Mouse (Mus musculus): Measurements from ENCODE around the gene A930004D18Rik.
"Not testable (repeated sequence)": the region's sequence is repeated elsewhere in the genome, so short reads cannot be mapped to it uniquely, and the experiment has no call there.

Gene A930004D18Rik

DNA sequence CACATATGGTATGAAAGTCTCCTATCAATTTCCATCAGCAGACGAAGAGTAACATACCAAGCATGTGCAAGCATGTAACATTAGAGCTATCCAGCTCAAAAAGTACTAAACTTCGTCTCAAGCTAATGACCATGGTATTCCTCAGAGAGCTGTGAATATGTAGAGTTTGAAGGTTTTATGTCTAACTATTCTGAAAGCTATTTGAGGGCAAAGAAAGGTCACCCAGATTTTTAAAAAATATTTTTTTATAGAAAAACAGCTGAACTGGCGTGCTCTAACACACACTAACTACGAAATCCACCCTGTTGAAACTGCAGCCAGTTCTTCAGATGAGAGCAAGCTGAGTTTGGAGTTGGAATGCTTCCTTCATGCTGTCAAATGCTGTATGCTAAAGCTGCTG is 33.3 kb downstream of the A930004D18Rik start:
- DNase-seq = no peak

DNA sequence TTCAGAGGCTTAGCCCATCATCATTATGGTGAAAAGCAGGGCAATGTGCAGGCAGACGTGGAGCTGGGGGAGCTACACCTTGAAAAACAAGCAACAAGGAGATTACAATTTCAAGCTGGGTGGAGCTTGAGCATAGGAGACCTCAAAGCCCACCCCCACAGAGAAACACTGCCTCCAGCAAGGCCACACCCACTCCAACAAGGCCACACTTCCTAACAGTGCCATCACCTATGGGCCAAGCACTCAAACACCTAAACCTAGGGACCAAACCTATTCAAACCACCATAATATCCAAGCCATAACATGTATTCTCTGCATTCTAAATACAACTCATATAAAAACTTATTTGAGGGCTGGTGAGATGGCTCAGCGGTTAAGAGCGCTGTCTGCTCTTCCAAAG is 35.2 kb downstream of the A930004D18Rik start:
- DNase-seq = no peak

DNA sequence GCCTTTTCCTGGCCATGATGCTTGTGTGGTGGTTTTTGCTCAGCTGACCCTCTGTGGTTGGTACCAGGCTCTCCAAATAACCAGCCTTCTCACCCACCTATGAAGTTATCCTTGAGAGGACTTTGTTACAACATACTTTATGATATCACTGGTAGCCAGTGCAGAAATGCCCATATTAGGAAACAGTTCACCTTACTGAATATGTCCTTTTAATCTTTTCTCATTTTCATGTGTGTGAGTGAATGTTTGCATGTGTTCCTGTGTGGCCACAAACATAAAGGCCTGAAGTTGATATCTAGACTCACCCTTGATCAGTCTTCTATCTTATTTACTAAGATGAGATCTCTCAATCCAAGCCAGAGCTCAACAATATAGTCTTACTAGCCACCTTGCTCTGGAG is 40.7 kb downstream of the A930004D18Rik start, which contains the start of gene H2al2a:
Gene H2al2a, minus strand, starts transcription at position 101 of the 400 bp plus-strand sequence.
- no peak for DNase-seq

DNA sequence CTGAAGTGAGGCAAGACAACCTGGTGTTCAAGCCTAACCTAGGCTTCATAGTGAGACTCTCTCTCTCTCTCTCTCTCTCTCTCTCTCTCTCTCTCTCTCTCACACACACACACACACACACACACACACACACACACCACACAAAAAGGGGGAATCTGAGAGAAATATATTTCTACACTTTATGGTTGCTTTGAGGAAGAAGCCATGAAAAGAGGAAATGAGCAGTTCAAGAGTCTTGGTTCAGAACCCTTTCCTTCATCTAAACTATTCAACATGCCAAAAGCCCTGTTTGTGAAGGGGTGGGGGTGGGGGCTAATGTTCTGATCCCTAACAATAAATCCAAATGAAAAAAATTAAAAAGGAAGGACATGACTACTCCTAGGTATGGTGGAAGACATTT is 48.0 kb downstream of the A930004D18Rik start:
- no peak for DNase-seq

DNA sequence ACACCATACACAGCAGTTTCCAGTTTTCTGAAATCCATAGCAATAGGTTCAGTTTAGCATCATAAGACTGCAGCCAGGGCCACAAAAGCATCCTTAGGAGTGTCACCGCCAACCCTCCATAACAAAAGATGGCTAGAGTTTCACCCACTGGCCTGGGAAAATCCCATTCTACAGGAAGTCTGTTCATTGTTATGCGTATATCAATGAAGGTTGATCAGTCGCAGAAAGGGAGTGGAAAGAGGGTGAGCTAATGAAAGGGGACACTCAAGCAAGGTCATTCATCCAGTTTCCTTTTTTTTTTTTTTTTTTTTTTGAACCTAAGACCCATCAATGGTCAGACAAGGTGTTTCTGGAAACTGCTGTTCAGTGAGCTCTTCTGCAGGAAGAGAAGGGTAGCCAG is 48.4 kb downstream of the A930004D18Rik start:
- DNase-seq = no peak

DNA sequence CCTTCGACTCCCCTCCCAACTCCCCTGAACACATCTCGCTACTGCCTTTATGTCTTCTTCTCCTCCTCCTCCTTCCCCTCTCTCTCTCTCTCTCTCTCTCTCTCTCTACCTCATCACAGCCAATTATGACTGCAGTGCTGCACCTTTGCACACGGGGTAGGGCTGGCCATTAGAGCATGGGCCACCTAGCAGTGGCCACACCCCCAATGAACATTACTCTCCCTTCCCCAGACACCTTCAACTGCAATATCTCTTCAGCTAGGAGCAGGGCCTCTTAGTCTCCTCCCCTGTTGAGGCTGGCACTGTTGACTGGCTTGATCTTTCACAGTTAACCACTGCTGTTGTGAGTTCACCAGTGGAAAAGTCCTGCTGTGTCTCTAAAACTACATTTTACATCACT is 50.8 kb downstream of the A930004D18Rik start:
- no peak for DNase-seq

DNA sequence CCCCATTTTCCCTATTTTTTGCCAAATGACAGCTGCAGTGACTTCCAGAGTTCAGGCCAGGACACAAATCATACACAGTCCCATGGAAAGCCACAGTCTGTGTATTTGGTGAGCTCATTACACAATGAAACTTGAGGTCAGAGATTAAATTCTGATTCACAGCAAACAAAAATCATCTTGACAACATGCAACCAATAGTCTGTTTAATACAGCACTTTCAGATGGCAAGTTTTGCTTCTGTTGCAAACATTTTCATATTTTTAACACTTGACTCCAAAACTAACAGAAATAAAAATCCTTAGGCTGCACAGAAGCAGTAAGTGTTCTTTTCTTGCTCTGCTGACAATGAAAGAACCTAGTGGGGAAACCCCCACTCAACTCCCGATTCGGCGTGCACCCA is 52.8 kb downstream of the A930004D18Rik start:
- DNase-seq = no peak

DNA sequence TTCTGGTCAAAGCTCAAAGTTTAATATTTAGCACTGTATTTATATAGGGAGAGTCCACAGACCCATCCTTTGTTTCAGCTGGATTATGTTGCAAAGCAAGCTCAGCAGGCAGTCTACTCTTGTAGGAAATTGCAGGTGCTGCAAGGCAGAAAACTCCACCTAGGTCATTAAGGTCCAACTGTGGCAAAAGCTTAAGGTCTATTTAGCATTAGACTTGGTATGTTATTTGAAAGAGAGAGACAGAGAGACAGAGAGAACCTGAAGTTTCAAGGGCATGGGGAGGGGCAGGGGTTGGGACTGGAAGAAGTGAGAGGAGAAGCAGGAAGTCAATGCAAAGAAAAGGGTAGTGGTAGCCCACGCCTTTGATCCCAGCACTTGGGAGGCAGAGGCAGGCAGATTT is 54.8 kb downstream of the A930004D18Rik start:
- DNase-seq = no peak

DNA sequence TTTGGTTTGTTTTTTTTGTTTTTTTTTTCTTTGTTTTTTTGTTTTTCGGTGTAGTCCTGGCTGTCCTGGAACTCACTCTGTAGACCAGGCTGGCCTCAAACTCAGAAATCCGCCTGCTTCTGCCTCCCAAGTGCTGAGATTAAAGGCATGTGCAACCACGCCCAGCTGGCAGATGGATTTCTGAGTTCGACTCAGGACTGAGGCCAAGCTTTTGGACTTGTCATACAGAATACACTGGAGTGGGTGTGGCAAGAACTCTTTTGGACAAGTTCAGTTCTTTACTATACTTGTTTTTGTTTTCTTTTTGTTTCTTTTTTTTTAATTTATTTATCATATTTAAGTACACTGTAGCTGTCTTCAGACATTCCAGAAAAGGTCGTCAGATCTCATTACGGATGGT is 58.8 kb downstream of the A930004D18Rik start:
- no peak for DNase-seq

DNA sequence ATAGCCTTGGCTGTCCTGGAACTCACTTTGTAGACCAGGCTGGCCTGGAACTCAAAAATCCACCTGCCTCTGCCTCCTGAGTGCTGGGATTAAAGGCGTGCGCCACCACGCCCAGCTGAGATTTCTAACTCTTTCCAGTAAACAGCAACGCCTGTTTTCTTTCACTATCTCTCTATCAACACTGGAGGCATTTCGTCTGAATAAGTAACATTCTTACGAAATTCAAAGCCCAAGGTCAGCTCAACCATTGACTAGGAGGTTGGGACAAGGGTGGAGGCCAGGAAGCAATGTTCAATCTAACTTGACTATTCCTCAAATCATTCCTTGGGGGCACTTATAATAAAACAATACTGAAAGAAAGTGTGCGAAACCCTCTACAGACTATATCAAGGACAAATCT is 59.3 kb downstream of the A930004D18Rik start:
- DNase-seq = not testable (repeated sequence)

DNA sequence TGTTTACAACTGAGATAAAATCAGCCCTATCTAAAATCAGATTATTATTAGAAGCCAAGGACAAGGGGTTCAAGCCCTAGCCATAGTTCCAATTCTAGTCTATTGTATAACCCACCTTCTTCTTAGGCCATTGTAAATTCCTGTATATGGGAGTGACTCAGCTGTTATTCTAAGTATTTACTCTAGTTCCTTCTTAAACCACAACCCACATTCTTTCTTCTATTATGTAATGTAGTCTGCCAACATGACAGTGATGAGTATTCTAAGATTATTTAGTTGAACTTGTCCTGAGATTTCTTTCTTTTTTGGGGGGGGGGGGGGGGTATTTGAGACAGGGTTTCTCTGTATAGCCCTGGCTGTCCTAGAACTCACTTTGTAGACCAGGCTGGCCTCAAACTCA is 59.9 kb downstream of the A930004D18Rik start:
- DNase-seq = not testable (repeated sequence)

DNA sequence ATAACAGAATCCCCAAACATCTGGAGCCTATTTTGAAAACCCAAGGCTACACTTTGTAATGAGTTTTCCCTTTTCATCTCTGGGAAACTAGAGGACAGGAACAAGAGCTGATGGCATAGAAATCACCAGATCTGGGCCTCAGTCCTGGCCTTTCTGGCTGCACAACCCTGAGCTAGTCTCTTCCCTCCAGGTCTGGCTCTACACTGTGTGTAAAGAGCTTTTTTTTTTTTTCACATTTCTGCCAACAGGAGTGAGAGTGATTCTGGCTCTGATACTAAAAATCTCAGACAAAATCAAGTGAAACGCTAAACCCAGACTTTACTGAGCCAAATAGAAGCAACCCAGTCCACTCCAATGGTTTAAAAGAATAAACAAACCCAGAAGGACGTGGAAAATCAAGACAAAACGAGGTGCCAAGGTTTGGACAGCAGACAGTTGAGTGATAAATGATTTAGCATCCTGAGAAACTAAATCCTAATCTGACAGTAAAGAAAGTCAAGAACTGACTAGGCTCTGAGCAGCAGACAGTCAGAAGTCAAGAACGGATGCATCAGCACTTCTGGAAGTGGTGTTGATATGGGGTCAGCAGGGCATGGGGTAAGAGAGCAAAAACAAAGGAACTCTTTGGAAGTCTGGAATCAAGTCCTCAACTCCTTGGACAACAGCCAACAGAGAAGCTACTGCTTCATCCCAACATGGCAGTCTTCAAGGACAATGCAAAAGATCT is 61.8 kb downstream of the A930004D18Rik start:
- no peak for DNase-seq

Measured in cerebellum, adult 9-11 months (tissue).